Mouse (Mus musculus): ENCODE measurements at regions not wholly inside any gene's neighbourhood (a gene's known extent, or its start where the extent isn't known, plus 50 kb on each side); places are given as distances from the start of the nearest gene placed in this dataset.
A peak's percentile ranks its signal among the peaks of the same experiment; 100 is the strongest.

GRCm38 (mm10) chr3:10697698-10698452 lies 362.4 kb upstream of the Gm38303 start:
- no peak for DNase-seq (ENCODE audit: low spot score)

- DNase-seq (ENCODE audit: low spot score): no peak
Observed at GRCm38 (mm10) chr3:10685501-10685951, 350.0 kb upstream of the Gm38303 start.

- peak; percentile 1 for DNase-seq (ENCODE audit: low spot score)
Observed at GRCm38 (mm10) chr3:10684885-10685500, 349.5 kb upstream of the Gm38303 start.

- DNase-seq (ENCODE audit: low spot score): no peak
Observed at GRCm38 (mm10) chr3:10681938-10682337, 346.5 kb upstream of the Gm38303 start.

GRCm38 (mm10) chr3:10647975-10648511 lies 312.6 kb upstream of the Gm38303 start:
- no peak for DNase-seq (ENCODE audit: low spot score)
